Mouse (Mus musculus) gastrocnemius, adult 8-10 months (tissue): ENCODE data around the gene Tex2. TPM values are rescaled to one million over a fixed set of nuclear protein-coding genes. Genes with fewer than 3 reads are reported as not detected.
A peak's percentile ranks its signal among the peaks of the same experiment; 100 is the strongest.

Experiments used
- DNase-seq, 2 experiments: peaks; one replicate each; pipeline ENCODE4 v3.0.0; 2022; ENCODE audit warnings: low spot score in 2 of 2
- total RNA-seq, 4 experiments: library from RNA; stranded (reverse); gene quantifications; 2 replicates each; pipeline ENCODE4 v1.2.4; 2022

Gene Tex2
- total RNA-seq, 4 experiments from 2014 or later: 62.9 to 78.3 (median 68.0) TPM

DNA sequence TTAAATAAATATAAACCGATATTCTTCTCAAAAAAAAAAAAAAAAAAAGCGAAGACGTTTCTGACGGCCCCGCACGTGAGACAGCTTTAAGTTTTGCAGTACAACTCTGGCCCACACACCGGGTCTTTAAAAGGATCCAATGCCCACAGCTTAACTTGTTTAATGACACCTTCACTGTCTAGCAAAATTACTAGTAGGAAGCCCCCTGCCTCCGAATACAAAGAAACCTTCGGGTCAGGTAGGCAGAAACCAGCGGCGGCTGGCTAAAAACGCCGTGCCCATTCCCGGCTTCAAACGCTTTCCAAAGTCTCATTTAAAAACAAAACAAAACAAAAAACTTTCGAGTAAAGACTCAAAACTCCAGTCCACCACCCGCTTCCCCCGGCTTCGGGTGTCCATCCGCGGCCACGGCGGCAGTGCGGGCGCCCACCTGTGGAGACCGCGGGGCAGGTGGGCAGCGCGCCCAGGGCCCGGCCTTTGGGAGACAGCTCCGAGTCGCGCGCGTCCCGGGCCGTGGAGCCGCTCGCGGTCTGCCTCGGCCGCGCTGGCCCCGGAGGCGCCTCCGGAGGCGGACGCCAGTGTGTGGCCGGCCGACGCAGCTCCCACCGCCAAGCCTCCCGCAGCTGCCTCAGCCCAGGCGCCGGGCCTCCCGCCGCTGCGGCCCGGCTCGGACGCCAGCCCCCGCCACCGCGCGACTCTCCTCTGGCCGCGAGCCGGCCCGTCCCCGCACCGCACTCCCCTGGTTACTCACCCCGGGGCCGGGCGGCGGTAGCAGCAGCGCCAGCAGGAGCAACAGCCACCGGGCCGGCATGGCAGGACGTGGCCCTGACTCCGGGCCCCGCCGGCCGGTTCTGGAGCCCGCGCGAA is 126.1 kb downstream of the Tex2 start:
- peak; percentile 38 to 61 for DNase-seq

DNA sequence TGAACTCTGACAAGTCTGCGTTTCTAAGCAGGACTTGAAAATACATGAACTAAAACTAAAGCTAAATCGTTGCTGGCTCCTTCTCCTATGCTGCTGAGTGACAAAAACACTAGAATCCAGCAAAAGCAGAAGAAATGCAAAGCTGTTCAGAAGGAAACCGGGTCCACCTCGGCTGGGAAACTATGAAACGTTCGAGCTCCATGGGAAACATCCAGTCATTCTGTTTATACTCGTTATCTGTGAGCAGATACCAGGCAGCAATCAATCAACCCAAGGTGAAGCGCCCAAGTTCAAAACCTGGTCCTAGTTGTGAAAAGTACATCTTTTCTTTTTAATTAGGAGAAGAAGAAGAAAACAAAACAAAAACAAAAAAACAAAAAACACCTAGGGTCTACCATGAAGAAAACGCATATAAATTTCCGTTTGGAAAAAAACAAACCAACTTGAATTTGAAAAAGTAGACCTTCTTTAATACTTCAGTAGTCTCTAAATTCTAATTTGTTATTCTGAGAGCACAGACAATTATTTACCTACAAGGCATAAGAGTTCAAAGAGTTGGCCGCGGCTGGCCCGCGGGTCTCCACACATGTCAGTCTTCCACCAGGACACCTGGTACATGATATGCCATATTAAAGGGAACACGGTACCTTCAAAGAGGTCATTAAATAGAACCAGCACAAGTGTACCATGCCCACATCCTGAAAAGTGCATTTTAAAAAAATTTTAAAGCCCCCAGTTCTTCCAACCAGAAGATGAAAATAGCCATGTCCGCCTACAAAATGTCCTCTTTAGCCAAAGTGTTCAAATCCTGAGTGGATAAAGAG is 127.0 kb downstream of the Tex2 start:
- DNase-seq: no peak

DNA sequence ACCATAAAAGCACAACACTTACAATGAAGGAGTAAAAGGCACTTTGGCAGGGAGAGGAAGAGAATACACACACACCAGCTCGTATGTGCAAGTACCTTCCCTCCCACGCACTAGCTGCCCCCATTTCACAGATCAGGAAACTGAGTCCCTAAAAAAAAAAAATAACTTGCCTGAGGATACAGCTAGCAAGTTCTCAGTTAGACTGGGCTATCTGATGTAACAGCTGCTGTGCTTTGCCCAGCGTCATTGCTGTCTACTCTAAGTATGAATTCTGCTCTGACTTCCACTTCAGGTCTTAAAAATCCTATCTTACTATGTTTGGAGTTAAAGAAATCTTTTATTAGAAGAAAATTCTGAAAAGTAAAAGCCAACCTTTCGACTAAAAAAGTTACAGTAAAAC is 127.6 kb downstream of the Tex2 start:
- DNase-seq: no peak

DNA sequence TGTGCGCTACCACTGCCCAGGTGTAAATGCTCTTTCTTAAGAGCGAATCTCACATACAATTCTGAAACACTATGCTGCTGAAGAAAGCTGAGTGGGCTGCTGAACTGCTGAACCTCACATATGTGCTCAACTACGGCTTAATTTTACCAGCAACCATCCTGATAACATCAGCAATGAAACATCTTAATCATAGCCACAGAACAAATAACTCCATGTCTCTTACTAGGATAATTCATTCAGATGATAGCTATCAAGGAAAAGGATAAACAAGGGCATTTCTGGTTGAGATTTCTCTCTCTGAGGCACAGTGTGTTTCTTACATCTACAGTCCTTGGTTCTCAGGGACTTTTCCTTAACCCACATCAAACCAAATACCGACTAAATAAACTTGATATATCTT is 128.3 kb downstream of the Tex2 start:
- DNase-seq: no peak

DNA sequence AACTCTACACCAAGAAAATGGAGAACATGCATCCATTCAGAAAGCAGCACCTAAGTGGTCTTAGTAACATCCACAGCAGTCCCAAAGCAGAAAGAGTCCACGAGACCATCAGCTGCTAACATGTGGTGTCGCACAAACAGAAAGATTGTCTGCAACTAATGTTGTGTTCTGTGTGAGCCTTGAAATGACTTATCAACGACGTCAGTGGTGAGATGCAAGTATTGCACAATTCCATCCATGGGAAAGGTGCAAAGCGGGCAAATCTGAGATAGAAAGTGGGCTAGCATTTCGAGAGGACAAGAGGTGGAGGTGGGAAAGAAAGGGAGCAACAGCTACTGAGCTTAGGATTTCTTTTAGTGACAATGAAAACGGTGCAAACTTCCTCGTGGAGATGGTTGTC is 130.4 kb downstream of the Tex2 start:
- DNase-seq: no peak

DNA sequence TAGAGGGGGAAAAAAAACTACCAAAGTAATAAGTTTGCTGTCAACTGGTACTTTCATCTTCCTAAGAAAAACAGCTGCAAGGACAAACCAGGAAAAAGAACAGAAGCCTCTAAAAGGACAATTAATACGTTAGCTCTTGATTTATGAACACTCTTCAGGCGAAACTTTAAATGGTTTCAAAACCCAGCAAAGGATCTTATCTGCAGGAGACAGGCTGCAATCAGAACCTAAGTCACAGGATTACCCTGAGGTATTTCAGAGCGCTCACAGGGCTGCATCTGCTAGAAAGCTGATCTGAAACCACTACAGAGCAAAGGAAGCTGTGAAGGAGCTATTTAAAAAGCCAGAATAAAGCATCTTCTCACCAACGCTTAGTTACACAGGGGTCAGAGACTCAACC is 131.6 kb downstream of the Tex2 start:
- DNase-seq: no peak

DNA sequence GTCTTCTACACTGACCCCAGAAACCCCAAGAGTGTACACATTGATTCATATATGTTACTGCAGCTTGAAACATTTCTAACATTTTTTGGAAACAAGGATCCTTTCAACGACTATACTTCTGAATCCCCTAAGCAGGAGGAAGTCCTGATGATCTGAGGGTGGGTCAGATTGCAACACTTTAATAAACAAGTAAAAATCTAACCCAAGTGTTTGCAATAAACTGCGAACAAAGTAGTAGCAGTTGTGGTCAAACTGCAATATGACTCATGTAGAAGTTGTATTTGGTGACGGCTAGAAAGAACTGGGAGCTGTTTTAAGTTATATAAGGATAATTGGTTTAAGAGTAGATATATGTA is 132.7 kb downstream of the Tex2 start:
- DNase-seq: no peak

DNA sequence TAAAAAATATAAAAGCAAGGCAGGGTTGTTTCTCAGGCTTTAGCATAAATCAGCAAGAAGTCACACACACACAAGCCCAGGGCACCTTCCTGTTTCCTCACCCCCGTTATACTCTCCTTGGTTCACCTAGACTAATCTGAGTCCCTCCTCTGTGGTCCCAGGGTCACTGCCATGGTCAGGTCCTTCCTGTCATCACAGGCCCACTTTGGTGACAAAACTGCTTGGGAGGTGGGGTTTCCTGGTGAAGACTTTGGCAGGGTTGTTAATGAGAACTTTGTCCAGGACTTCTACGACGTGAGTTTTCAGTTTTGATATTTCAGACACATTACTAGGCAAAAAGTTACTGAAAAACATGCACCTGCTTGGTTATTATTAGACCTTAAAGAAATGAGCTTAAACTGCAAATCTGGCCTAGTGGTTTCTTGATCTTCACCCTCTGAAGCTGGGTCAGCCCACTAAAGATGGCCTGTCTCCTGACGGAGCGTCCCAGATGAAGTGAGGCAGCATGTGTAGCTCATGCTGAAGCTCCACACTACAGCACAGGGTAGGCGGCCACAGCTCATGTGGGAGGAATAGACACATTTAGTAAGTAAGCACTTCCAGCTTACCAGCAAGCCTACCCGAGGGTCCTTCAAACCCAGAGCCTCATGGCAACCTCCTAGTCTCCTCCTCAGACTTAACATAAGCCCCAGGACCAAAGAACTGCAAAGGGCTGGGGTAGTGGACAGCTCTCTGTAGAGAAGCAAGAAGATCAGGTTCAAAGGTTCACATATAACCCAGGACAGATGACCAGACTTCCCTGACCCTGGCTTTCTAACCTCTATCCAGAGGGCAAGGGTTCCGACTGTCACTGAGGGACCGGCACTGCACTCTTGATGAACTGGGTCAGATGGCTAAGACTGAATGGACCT is 133.3 kb downstream of the Tex2 start:
- DNase-seq: no peak

DNA sequence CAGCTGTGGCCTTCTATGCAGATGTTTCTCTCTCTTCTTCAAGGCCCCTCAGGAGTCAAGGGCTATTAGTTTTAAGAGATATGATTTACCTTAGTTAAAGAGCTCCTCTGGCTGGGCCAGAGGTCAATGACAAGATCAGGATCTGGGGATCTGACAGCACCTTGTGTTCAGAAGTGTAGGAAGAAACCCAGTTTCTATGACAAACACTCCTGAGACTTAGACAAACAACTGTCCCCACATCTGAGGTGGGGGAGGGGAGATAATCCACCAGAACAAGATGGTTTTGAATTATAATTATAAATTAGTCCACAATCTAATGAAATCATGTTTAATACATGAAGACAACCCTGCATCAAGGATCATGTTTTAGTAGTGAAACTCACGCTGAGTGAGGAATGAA is 134.5 kb downstream of the Tex2 start:
- no peak for DNase-seq

DNA sequence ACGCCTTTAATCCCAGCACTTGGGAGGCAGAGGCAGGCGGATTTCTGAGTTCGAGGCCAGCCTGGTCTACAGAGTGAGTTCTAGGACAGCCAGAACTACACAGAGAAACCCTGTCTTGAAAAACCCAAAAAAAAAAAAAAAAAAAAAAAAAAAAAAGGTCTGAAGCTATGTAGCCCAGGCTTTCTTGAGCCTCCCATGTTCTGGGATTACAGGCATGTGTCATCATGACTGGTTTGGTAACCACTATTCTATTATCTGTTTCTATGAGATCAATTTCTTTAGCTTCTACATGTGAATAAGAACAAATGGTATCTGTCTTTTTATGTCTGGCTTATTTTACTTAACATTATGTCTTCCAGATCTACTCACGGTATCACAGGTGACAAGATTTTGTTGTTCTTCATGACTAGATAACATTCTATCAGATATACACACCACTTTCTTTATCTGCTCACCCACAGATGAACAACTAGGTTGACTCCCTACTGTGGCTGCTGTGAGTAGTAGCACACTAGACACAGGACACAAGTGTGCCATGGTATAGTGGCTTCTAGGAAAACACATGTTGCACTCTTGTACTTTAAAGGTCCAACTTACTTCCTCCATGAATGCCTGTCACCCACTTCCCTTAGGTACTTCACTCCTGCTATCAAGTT is 135.6 kb downstream of the Tex2 start:
- no peak for DNase-seq

DNA sequence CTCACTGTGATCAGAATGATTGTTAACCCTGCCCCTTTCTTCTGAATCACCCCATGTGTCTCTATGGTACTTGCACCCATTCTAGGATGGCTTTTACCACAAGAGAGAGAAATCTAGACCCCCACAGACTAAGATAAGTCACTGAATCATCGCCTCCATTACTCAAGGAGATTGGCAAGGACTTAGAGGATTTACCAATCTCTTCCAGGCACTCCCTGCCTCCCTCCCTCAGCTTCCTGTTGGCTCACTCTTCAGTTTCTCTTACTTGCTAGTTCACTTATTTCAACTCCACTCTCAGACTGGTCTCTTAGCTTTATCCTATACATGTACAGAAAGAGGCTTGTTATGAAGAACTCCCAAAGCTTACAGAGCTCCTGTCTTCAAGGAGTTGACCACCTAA is 137.9 kb downstream of the Tex2 start:
- DNase-seq: no peak

DNA sequence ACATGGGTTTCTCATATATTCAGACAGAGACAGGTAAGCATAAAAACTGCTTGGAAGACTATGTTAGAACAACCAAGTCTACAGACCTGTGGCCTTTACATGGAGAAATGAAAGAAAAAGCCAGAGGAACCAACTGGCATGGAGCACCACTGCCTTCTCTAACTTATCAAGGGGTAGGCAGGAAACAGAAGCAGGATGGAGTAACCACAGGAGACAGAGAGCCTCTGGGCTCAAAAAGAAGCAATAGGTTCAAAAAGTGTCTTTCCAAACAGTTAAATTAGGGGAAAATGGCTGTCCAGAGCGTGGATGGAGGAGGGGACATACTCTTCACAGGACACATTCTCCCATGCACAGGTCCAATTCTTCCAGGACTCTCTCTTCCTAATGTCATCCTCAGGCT is 141.6 kb downstream of the Tex2 start:
- DNase-seq: no peak

DNA sequence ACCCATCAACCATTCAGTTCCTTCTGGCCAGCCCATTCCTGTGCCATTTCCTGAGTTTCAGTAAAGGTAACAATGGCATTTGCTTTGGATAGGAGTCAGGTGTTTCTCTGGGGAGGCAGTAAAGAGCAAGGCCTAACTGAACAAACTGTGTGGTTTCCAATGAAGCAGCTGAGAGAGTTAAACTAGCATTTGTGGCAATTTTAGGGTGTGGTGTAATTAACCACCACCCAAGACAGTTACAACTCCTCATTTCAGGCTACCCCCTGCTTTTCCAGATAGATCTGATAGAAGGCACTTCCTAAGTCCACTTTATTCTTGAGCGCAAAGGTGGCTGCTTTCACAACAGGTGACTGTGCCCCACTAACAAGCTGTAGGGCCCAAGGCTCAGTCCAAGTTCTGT is 144.7 kb downstream of the Tex2 start:
- no peak for DNase-seq

DNA sequence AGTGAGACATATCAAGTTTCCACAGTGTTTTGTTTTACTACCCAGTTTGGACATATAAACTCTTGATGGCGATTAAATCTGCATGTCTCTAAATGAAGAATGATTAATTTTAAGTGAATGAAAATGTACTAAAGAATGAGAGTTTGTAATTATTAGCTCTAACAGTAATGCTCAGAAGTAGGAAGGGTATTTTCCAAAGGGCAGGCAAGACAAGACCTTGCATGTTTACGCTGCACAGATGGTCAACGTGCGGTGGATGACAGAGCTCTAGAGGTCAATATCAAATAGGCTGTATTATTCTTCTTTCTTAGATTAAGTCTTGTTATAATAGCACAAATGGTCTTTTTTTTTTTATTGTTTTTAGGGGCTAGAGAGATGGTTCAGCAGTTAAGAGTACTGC is 147.3 kb downstream of the Tex2 start:
- DNase-seq: no peak

DNA sequence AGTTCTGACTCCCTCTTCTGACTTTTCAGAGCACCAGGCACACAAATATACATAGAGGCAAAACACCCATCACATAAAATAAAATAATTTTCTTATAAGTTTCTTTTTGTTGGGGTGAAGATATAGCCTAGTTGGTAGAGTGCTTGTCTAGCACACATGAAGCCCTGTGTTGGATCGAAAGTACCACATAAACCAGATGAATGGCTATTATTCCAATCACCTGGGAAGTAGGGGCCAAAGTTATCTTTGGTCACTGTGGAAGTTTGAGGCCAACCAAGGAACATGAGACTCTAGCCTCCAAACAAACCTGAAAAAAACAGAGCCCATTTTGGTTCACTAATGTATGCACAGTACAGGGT is 147.7 kb downstream of the Tex2 start:
- DNase-seq: no peak

DNA sequence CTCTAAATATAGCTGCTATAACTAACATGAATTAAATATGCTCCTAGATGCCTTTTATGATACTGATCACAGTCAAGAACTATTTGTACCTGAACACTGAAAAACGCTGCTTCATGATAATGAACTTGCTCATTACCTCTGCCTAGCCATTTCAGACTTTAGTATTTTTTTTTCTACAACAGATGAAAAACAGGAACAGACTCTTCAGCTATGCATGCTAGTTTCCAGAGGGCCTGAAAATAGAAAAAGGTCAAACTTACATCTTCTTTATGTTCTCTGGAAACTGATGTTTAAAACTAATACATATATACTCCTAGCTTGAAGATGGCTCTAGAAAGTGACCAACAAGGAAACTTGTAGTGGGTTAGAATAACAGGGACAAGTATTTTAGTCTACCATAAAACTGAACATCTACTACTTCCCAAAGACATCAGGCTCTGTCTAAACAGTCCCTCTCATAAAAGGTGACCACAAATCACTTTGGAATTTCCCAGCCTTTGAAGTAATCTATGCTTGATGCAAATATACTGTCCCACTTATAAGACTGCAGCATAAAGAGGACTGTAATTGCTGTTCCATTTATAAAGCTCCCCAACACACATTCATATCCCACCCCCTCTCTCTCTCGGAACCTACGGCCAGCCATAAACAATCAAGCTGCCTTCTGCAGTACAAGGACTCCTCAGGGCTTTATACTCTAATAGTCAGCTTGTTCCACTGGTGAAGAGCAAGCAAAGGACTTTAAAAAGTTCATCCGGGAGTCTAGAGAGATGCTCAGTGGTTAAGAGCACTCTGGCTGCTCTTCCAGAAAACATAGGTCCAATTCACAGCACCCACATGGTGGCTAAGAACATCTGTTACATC is 148.3 kb downstream of the Tex2 start:
- DNase-seq: no peak

DNA sequence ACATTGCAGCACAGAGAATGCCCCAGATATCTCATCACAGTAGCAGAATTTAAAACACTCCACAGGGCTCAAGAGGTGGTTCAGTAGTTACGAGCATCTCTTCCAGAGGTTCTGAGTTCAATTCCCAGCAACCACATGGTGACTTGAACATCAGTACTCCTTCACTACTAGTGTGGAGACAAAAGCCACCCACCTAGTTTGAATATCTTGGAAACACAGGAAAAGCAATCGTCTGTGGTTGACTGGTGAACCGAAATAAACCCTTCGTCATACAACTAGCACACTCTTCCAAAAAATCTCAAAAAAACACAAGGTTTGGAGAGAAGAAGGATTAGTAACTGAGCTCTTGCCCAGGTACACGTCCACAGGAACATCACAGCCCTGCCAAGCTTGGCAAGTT is 149.4 kb downstream of the Tex2 start:
- DNase-seq: no peak

DNA sequence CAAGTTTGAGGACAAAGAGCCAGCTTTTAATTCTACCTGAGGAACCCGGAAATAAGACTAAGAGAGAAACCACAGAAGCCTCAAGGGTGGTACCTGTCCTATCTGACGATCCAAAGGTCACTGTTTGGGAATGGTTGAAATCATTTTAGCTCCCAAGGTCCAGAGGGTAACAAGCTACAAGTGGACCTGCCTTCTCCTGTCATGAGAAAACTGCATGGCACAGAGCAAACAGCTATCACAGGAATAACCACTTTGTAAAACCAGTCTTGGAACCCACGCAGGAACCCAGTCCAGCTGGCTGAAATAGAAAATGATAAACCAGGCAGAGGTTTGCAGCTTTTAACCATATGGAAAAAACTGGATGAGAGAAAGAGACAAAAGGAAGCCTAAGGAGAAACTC is 150.9 kb downstream of the Tex2 start:
- no peak for DNase-seq

DNA sequence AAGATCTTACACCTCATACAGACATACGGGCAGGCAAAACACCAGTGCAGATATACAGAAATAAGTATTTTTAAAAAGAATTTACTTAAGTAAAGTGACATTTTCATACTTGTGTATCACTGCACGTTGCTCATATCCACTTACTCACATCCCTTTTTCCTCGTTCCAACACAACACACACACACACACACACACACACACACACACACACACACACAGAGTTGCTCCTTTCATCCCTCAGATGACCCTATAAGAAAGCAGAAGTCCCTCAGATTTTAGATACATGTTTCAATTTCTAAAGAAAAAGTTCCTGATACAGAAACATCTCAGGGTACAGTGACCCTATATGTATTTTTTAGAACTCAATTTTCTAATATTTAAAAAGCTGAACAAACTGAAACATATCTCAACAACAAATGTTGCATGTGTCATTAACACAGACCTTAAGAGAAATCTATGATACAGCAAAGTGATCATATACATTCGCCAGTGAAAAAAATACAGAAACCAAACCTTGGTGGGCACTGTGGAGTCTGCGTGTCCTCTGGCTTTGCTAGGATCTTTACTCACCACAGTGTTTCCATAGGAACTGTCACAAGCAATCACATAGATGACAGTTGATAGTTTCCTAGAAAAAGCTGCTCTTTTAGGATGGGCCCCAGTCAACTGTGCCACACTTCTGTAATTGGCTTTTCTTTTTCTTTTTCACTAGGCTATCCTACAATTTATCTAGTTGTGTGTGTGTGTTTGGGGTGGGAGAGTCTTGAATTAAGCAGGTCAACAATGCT is 151.9 kb downstream of the Tex2 start:
- no peak for DNase-seq

DNA sequence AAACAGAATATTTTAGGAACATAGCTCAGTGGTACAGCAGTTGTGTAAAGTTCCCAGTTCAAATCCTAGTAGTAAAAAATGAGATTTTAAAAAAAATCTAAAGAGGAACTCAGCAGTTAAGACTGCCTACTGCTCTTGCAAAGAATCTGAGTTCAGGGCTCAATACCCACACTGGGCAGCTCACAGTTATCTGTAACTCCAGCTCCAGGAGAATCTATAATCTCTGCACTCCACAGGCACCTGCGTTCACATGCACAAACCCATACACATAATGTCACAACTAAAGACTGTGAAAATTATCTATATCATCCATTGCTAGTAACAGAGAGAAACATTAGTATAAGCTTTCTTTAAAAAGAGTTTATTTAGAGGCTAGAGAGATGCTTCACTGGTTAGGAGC is 152.6 kb downstream of the Tex2 start:
- no peak for DNase-seq
